Mouse (Mus musculus) lung, embryonic 15.5 days (tissue): Measurements from ENCODE around the gene Tsku. TPM values are rescaled to one million over a fixed set of nuclear protein-coding genes. Genes with fewer than 3 reads are reported as not detected.

Experiments used
- polyA plus RNA-seq: library from polyadenylated mRNA; unstranded; fragments of >200 nt; fragmentation: Nextera tagmentation; extraction: Ambion mirVana; gene quantifications from 2 replicates; pipeline ENCODE4 v1.2.1, GENCODE M21; 2015

Tsku gene
- polyA plus RNA-seq, 1 experiment from 2014 or later = 9.1 TPM

Other genes starting within 250 kb of the Tsku start
- gene Myo7a, start 241.8 kb downstream of the Tsku start, polyA plus RNA-seq = 11.6 and 12.9 TPM in 2 replicates
- 0.19 and 0.20 TPM in 2 replicates for gene Omp, start 215.8 kb downstream of the Tsku start, polyA plus RNA-seq
- gene Capn5, start 183.1 kb downstream of the Tsku start, polyA plus RNA-seq = 7.5 and 8.8 TPM in 2 replicates
- gene B3gnt6, start 161.8 kb downstream of the Tsku start, polyA plus RNA-seq = 0.15 and 0.21 TPM in 2 replicates
- 26.0 and 28.3 TPM in 2 replicates for gene Acer3, start 40.1 kb downstream of the Tsku start, polyA plus RNA-seq
- not detected in 2 replicates for gene Gucy2d, start 79.1 kb upstream of the Tsku start, polyA plus RNA-seq
- gene Lrrc32, start 128.0 kb upstream of the Tsku start, polyA plus RNA-seq = 4.8 and 5.5 TPM in 2 replicates